Mouse (Mus musculus) brain, embryonic 14.5 days (tissue): ENCODE measurements at regions not wholly inside any gene's neighbourhood (a gene's known extent, or its start where the extent isn't known, plus 50 kb on each side); places are given as distances from the start of the nearest gene placed in this dataset.

Experiments used
- CTCF ChIP-seq: fragments of 200-500 bp; IDR thresholded peaks from 2 replicates; pipeline ENCODE4 v1.5.1; 2012; ENCODE audit warnings: inconsistent platforms, mild to moderate bottlenecking, moderate library complexity, borderline replicate concordance; ENCODE audit not compliant: insufficient read depth, insufficient read length; ENCODE audit errors: extremely low read depth
- POLR2A ChIP-seq: fragments of 200-500 bp; IDR thresholded peaks from 2 replicates; pipeline ENCODE4 v1.6.1; 2012; ENCODE audit warnings: mild to moderate bottlenecking, inconsistent platforms, borderline replicate concordance; ENCODE audit not compliant: poor library complexity, insufficient read depth, insufficient read length, severe bottlenecking; ENCODE audit errors: extremely low read depth

- TF ChIP-seq CTCF (no peak), POLR2A (no peak)
Measured at GRCm38 (mm10) chr3:149086704-149087103, 96.3 kb upstream of the Adgrl2 start.
